Mouse (Mus musculus) gastrocnemius, adult 18-20 months (tissue): Measurements from ENCODE around the gene Abhd14a. TPM values are rescaled to one million over a fixed set of nuclear protein-coding genes. Genes with fewer than 3 reads are reported as not detected.
"Not testable (repeated sequence)": the region's sequence is repeated elsewhere in the genome, so short reads cannot be mapped to it uniquely, and the experiment has no call there.

ENCODE experiments used
- DNase-seq: peaks from one replicate; pipeline ENCODE4 v3.0.0; 2021; ENCODE audit warnings: low spot score
- long read RNA-seq, 2 experiments: library from polyadenylated mRNA; stranded (forward); transcript quantifications; one replicate each; pipeline ENCODE4 v2.0.0; 2021
- total RNA-seq, 2 experiments: library from RNA; stranded (reverse); gene quantifications; 2 replicates each; pipeline ENCODE4 v1.2.3; 2021

Abhd14a gene
- 10 to 100 TPM; 16.9 to 17.0 TPM for total RNA-seq
- long read RNA-seq, experiment 1, partial matches to known transcripts: 1 of 15 reads
- long read RNA-seq, experiment 1, other reads (novel, unspliced or antisense): 13 of 15 reads
- long read RNA-seq, experiment 2, partial matches to known transcripts: 4 of 19 reads
- long read RNA-seq, experiment 2, other reads (novel, unspliced or antisense): 14 of 19 reads

GRCm38 (mm10) chr9:106447348-106447747 lies at the start of gene Abhd14a, which contains the start of gene Abhd14b:
TSS of gene Abhd14a (minus strand) at chr9:106447678.
TSS of gene Abhd14b (plus strand) at chr9:106447459.
- peak; percentile 95 for DNase-seq

- DNase-seq: not testable (repeated sequence)
Measured at GRCm38 (mm10) chr9:106487602-106488001, 40.1 kb upstream of the Abhd14a start.

- DNase-seq: no peak
Measured at GRCm38 (mm10) chr9:106485076-106485475, 37.6 kb upstream of the Abhd14a start.

GRCm38 (mm10) chr9:106483606-106484005 lies 36.1 kb upstream of the Abhd14a start:
- DNase-seq: no peak

GRCm38 (mm10) chr9:106483136-106483535 lies 35.7 kb upstream of the Abhd14a start:
- no peak for DNase-seq

GRCm38 (mm10) chr9:106482578-106483115 lies 35.2 kb upstream of the Abhd14a start:
- no peak for DNase-seq

- DNase-seq: no peak
Measured at GRCm38 (mm10) chr9:106481676-106482075, 34.2 kb upstream of the Abhd14a start.

- DNase-seq: no peak
Measured at GRCm38 (mm10) chr9:106481075-106481474, 33.6 kb upstream of the Abhd14a start.

GRCm38 (mm10) chr9:106480541-106480940 lies 33.1 kb upstream of the Abhd14a start:
- DNase-seq: no peak

GRCm38 (mm10) chr9:106478101-106478500 lies 30.6 kb upstream of the Abhd14a start:
- no peak for DNase-seq

- DNase-seq: no peak
Measured at GRCm38 (mm10) chr9:106477649-106478048, 30.2 kb upstream of the Abhd14a start.

GRCm38 (mm10) chr9:106476924-106477484 lies 29.5 kb upstream of the Abhd14a start, which contains the start of gene Parp3:
TSS of gene Parp3 (minus strand) at chr9:106476949.
- peak; percentile 99 for DNase-seq

- peak; percentile 85 for DNase-seq
Measured at GRCm38 (mm10) chr9:106476002-106476923, 28.8 kb upstream of the Abhd14a start.

GRCm38 (mm10) chr9:106475663-106476001 lies 28.2 kb upstream of the Abhd14a start, which contains the start of gene Rrp9:
TSS of gene Rrp9 (plus strand) at chr9:106475963.
- no peak for DNase-seq

GRCm38 (mm10) chr9:106475046-106475445 lies 27.6 kb upstream of the Abhd14a start:
- no peak for DNase-seq

- peak; percentile 74 for DNase-seq
Measured at GRCm38 (mm10) chr9:106474456-106474855, 27.0 kb upstream of the Abhd14a start.

GRCm38 (mm10) chr9:106473753-106474105 lies 26.3 kb upstream of the Abhd14a start:
- DNase-seq: no peak

GRCm38 (mm10) chr9:106473081-106473752 lies 25.7 kb upstream of the Abhd14a start:
- no peak for DNase-seq

GRCm38 (mm10) chr9:106472321-106472720 lies 24.8 kb upstream of the Abhd14a start:
- no peak for DNase-seq

- DNase-seq: peak; percentile 69
Measured at GRCm38 (mm10) chr9:106471892-106472291, 24.4 kb upstream of the Abhd14a start.

- DNase-seq: no peak
Measured at GRCm38 (mm10) chr9:106470991-106471750, 23.7 kb upstream of the Abhd14a start.
